Comparison of ENCODE assay signal across 19 mouse cellular contexts in genomic region chr19:29058741-29059140, GRCm38 (mm10).
"Had no signal": no experiment of that assay in that cellular context is flagged by ENCODE, and none has a peak within 500 bp of the region (broad histone marks: within the 10 kb centered on the region; RNA-seq: fewer than 3 reads in every experiment).

No protein-coding gene starts in this region.

- H3K9me3 ChIP-seq: liver, embryonic 15.5 days; lung, embryonic 15.5 days; megakaryocyte, embryonic 14.5 days; midbrain, embryonic 12.5 days; midbrain, embryonic 15.5 days; neural tube, embryonic 12.5 days had no signal

- H3K4me3 ChIP-seq: liver, embryonic 15.5 days; lung, embryonic 15.5 days; megakaryocyte, embryonic 14.5 days; midbrain, embryonic 12.5 days; midbrain, embryonic 15.5 days; neural tube, embryonic 12.5 days had no signal

- H3K4me2 ChIP-seq: liver, embryonic 15.5 days; lung, embryonic 15.5 days; midbrain, embryonic 12.5 days; midbrain, embryonic 15.5 days; neural tube, embryonic 12.5 days had no signal

- DNase-seq: liver, postnatal 0 days; lung, adult 2 months; lung, postnatal 14 days; lung, postnatal 36 days; right cerebral cortex, adult 18-20 months; right cerebral cortex, postnatal 25 days; right cerebral cortex, postnatal 4 days; spleen, adult 18-20 months; thymus, adult 2 months; thymus, postnatal 25 days; thymus, postnatal 4 days had no signal

- H3K36me3 ChIP-seq: liver, embryonic 15.5 days; lung, embryonic 15.5 days; midbrain, embryonic 12.5 days; midbrain, embryonic 15.5 days; neural tube, embryonic 12.5 days had no signal

- H3K27me3 ChIP-seq: liver, embryonic 15.5 days; lung, embryonic 15.5 days; midbrain, embryonic 12.5 days; midbrain, embryonic 15.5 days; neural tube, embryonic 12.5 days had no signal

- H3K4me1 ChIP-seq: midbrain, embryonic 15.5 days; neural tube, embryonic 12.5 days had no signal

- H3K9ac ChIP-seq: liver, embryonic 15.5 days; liver, postnatal 0 days; lung, embryonic 15.5 days; midbrain, embryonic 12.5 days; midbrain, embryonic 15.5 days; neural tube, embryonic 12.5 days had no signal

- ATAC-seq: liver, postnatal 0 days; lung, postnatal 0 days; midbrain, embryonic 15.5 days had no signal

- H3K27ac ChIP-seq: liver, embryonic 15.5 days; lung, embryonic 15.5 days; macrophage; midbrain, embryonic 12.5 days; midbrain, embryonic 15.5 days; neural tube, embryonic 12.5 days had no signal
